Mouse (Mus musculus) thymus, postnatal 36 days (tissue): ENCODE data around the gene Mettl16.
A peak's percentile ranks its signal among the peaks of the same experiment; 100 is the strongest.
"Not testable (repeated sequence)": the region's sequence is repeated elsewhere in the genome, so short reads cannot be mapped to it uniquely, and the experiment has no call there.

Experiments used
- DNase-seq, 2 experiments: peaks; one replicate each; pipeline ENCODE4 v3.0.0; 2022; ENCODE audit warnings: mixed read lengths in 2 of 2

Mettl16 gene

DNA sequence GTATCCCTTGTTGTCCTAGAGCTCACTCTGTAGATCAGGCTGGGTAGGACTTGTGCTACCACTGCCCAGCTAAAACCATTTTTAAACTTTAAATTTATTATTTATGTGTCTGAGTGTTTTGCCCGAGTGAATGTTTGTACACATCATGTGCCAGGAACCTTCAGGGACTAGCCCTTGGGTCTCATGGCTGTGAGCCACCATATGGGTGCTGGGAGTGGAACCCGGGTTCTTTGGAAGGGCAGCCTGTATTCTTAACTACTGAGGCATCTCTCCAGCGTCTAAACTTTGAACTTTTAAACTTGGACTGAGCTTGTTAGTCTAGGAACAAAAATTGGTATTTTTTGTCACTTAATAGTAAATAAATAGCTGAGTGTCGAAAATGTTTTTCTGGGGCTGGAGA, 22.2 kb downstream of the Mettl16 start:
- no peak for DNase-seq

DNA sequence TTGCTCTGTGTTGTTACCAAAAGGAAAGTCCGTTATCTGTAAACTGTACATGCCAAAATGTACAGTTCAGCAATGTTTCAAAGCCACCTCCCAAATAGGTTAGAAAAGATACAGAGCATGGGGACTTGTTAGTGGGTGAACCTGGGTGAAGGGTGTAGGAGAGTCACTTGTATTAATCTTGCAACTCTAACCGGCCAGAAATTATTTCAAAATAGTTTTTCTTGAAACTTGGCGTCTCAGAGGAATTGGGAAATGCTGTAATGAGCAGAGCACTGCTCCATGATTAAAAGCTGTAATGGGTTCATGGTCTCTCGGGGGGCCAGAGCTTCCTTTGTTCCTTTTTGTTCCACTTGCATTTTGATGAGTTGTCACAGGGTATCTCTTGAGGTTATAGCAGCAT, 30.0 kb downstream of the Mettl16 start:
- DNase-seq = no peak

DNA sequence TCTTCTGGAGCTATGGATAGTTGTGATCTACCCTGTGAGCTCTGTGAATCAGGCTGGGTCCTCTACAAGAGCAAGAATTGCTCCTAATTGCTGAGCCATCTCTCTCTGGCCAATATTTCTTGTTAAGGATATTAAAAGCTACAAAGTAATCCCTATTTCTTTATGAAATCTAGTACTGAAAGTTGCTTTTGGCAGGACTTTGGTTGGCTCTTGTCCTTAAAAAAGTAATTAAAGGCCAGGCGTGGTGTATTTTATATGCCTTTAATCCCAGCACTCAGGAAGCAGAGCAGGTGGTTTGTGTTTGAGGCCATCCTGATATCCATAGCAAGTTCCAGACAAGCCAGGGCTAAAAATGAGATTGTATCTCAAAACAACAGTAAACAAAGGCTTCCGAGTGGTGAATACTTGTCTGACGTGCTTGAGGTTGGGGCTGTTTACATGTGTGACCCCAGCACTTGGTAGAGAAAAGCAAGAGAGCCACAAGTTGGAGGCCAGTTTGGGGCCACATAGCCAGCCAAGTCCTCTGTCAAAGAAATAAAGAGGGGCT, 33.5 kb downstream of the Mettl16 start:
- no peak for DNase-seq

- no peak for DNase-seq
These were observed 36.7 kb downstream of the Mettl16 start for GRCm38 (mm10) chr11:74807246-74807882.

DNA sequence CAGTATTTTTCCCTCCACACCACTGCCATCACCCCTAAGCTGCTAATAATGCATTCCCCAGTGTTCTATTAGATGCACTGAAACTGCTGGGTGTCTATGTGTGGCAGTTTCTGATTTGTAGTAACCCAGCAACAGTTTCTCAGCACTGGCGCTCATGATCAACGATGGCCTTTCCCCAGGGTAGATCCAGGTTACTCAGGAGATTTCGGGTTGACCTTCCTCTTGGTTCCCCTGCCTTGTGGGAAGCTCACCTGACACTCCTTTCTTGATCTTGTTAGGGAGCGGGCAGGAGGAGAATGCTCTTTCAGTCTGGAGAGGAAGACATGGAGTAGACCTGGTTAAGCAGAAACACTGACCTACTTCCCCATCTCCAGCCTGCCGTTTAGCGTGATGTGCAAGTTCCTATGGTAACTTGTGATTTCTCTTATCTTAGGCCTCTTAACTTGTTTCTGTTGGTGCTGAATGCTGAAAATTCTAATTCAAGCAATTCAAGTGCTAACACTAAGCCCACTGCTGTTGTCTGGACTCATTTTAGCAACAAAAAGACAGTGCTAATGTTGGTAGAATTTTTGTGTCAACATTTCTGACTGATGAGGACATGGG, 37.7 kb downstream of the Mettl16 start:
- no peak for DNase-seq

GRCm38 (mm10) chr11:74810134-74810533, 39.5 kb downstream of the Mettl16 start:
- no peak for DNase-seq

GRCm38 (mm10) chr11:74811027-74811426, 40.4 kb downstream of the Mettl16 start:
- DNase-seq = not testable (repeated sequence)

DNA sequence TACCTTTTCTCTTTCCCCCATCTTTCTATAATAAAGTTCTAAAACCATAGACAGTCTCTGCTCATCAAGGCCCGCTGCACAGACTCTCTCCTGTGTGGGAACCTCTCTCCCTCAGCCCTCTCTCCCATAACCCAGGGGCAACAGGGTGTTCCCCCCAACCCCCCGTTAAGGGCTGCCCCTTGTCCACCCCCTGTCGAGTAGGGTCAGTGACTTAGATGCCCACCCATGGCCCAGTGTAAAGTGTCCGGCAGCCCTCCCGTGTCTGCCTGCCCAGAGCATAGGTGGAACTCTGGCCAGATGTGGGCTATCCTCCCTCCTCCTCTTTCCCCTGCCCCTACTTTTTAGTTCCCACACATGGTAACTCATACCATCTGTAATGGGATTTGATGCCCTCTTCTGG, 40.9 kb downstream of the Mettl16 start:
- DNase-seq = no peak

DNA sequence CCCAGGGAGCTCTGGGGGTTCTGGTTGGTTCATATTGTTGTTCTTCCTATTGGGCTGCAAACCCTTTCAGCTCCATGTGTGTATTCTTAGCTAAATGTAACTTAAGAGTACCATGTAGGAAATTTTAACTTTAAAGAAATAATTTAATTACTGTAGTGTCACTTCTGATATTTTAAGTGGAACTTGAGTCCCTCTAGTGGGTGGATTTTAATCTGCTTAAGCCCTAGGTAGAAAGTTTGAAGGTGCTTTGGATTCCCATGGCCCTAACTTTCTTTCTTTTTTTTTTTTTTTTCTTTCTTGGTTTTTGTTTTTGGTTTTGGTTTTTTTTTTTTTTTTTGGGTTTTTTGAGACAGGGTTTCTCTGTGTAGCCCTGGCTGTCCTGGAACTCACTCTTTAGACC, 45.2 kb downstream of the Mettl16 start:
- DNase-seq = no peak

GRCm38 (mm10) chr11:74820921-74821320, 50.3 kb downstream of the Mettl16 start:
- no peak for DNase-seq

DNA sequence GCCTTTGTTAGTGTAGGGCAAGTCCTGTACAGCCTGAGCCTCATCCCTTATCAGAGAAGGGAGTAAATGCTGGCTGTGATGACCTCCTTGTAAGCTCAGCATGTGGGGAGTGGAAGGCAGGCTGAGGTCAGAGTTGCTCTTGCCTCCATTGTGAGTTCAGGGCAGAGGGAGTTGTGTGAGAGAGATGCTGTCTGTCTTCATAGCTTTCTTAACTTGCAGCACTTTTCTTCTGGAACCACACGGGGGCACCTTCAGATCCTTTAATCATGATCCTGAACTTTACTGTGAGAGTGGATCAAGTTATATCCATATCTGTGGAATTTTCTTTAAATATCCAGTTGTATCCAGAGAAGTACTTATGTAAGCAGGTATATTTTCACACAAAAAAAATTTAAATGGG, 50.8 kb downstream of the Mettl16 start:
- peak in 1 of 2 experiments; percentile 8 for DNase-seq

DNA sequence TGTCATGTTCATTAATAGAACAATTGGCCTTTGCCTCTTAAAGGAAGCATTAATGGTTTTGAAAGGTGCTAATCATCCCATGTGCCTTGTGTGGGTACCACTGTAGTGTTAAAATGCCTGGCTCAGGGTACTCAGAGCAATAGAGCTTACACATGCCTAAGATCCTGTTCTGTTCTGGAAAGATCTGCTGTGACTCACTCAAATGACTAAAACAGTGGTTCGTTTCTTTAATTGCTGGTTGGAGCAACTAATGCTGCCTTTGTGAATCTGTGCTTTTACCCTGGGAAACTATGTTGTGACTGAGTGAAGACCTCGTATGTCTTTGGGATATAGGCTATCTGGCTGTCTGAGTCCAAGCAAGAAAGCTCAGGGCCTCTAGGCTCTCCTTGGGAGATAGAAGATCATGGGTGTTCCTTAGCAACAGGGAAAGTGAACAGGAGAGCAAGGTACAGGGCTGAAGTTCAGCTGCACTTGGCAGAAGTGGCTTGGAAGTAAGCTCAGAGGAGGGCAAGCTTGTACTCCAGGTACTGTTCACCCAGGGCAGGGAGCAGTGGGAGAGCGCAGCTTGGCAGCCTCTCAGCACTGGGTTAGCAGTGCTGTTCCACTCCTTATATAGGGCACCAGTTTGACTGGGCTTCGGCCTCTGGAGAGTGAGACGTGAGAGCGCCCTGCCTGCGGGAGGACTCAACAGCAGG, 52.3 kb downstream of the Mettl16 start:
- DNase-seq = no peak

DNA sequence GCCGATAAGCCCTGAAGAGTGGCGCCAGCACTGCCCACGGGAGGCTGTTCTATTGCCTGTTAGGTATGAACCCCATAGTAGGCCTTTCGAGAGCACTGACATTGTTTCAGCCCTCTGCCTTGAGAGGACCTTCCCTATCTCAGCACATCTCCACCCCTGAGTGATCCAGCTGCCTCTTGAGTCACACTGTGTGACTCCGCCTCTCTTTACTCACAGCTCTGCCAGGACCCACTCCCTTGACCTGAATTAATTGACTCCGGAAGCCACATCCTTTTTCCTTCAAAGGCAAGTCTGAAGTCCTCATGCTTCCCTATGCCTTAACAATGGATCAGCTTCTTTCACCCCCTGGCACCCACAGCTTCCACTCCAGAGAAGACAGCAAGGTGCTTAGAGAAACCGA, 55.5 kb downstream of the Mettl16 start:
- no peak for DNase-seq

GRCm38 (mm10) chr11:74826702-74827101, 56.1 kb downstream of the Mettl16 start:
- DNase-seq = no peak

GRCm38 (mm10) chr11:74827791-74828403, 57.3 kb downstream of the Mettl16 start:
- DNase-seq = no peak

GRCm38 (mm10) chr11:74828404-74828931, 57.8 kb downstream of the Mettl16 start:
- DNase-seq = peak in 1 of 2 experiments; percentile 12

- DNase-seq = peak in 1 of 2 experiments; percentile 15
These were observed 58.4 kb downstream of the Mettl16 start for GRCm38 (mm10) chr11:74828965-74829550.

- peak; percentile 82 to 84 for DNase-seq
These were observed 59.2 kb downstream of the Mettl16 start for GRCm38 (mm10) chr11:74829812-74830211.

DNA sequence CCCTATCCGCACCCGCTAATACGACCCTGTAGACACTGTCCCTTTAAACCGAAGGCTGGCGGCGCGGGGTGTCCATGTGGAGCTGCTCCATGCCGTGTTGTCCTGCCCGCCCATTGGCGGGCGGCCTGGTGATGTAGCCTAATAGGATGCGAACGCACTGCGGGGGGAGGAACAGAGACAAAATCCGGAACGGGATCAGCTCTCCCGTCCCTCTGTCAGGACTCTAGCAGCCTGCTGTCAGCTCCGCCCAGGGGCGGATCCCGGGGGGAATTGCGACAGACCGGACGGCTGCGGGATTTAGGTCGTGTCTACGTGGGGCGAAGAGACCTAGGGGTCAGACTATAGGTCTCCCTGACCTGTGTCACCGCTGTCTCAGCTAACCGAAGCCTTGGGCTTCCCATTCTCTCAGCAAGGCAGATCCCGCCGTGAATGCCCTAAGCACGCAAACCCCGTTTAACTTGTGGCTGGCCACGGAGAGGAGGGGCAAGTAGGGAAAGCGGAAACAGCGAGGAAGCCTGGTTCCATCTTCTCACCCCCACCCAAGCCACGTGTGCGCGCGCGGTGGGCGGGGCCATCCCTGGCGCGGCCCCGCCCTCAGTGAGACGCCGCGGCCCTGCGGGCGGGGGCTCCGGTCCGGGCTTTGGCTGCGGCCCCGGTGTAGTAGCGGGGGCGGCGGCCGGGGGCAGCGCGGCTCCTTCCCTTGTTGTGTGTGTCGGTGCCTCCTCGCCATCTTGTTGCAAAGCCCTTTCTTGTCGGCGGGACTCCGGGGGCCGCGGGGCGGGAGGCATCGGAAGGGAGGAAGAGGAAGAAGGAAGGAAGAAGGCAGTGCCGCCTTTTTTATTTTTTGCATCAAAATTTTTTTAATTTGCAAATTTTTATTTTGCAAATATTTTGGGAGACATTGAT, 59.9 kb downstream of the Mettl16 start, which contains the start of gene Mnt:
Gene Mnt (plus strand): TSS at position 665 of the 906 bp plus-strand sequence.
- DNase-seq = peak; percentile 90 to 93

DNA sequence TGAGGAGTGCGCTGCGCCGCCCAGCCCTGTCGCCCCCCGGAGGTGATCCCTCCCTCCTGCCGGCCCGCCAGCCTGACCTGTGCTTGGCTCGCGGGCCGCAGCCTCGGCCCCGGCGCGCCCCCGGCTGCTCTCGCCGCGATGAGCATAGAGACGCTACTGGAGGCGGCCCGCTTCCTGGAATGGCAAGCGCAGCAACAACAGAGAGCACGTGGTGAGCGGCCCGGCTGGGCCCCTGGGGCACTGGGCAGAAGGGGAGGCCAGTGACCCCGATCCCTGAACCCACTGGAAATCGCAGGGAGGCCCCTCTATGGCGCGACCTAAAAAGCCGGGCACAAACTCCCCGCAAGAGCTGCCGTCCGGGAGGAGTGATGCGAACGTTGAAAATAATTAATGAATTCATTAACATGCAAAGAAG, 60.6 kb downstream of the Mettl16 start:
- peak; percentile 52 to 70 for DNase-seq
